In the genomic region with DNA sequence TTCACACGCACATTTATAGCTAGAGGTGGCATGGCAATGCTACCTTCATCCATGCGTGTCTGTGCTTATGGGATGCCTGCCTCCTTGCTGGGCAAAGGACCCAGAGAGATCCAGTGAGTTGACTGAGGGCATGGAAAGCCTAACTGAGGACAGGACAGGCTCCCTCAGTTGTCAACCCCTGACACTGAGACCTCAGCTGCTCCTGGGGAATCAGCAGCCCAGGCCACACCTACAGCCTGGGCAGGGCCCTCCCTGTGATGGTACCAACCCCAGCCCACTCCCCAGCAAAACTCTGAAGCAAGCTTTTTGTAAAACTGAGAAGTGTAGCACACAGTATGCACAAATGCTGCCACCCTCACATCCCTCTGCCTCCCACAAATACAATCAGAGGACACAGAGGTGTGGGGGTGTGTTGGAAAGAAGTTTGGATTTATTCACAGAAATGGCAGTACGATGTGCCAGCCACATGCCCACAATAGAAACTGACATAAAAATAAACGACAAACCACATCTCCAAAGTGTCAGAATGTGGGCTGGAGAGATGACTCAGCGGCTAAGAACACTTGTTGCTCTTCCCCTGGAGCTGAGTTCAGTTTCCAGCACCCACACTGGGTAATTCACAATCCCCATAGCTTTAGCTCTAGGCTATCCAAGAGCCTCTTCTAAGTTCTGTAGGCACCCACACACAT, we compare ENCODE assay signal across 18 mouse cellular contexts.
DNase-seq lines count a peak whose midpoint lies in the region; ATAC-seq and TF ChIP-seq lines count a peak whose summit lies in the region.
"Had no signal": no experiment of that assay in that cellular context is flagged by ENCODE, and none has a peak within 500 bp of the region (broad histone marks: within the 10 kb centered on the region; RNA-seq: fewer than 3 reads in every experiment).

No protein-coding gene starts in this region.

- TF ChIP-seq CTCF in hindbrain, postnatal 0 days (IDR thresholded peaks at IDR 0.05; ENCODE audit: low read depth): no peak

- H3K4me3 ChIP-seq in hindbrain, embryonic 10.5 days: no peak overlapping the region
- H3K4me3 ChIP-seq in hindbrain, postnatal 0 days (ENCODE audit: low read length): no peak overlapping the region
- H3K4me3 ChIP-seq: heart, embryonic 10.5 days; hindbrain, embryonic 12.5 days; limb, embryonic 15.5 days had no signal

- H3K36me3 ChIP-seq in hindbrain, embryonic 10.5 days: no peaks in the 10 kb centered on the region
- no peaks in the 10 kb centered on the region for H3K36me3 ChIP-seq in hindbrain, postnatal 0 days (ENCODE audit: insufficient read depth, low read length)
- H3K36me3 ChIP-seq: G1E; heart, embryonic 10.5 days; hindbrain, embryonic 12.5 days; limb, embryonic 15.5 days had no signal

- no peak overlapping the region for H3K9ac ChIP-seq in hindbrain, postnatal 0 days (replicated peaks; ENCODE audit: low read length)
- H3K9ac ChIP-seq: hindbrain, embryonic 12.5 days; limb, embryonic 15.5 days; lung, embryonic 14.5 days had no signal

- peak overlapping the region; percentile 54 for H3K27ac ChIP-seq in hindbrain, embryonic 10.5 days
- H3K27ac ChIP-seq in hindbrain, postnatal 0 days: no peak overlapping the region
- H3K27ac ChIP-seq: heart, embryonic 10.5 days; hindbrain, embryonic 12.5 days; kidney, postnatal 0 days; limb, embryonic 15.5 days had no signal

- DNase-seq in hindbrain, embryonic 10.5 days (ENCODE audit: low spot score): no peak
- no peak for DNase-seq in hindbrain, postnatal 0 days (ENCODE audit: low spot score)
- DNase-seq in frontal cortex, postnatal 10 days (ENCODE audit: low spot score in 2 of 2): peak; percentile 17 to 29
- peak; percentile 27 to 34 for DNase-seq in layer of hippocampus, postnatal 36 days
- DNase-seq in right cerebral cortex, postnatal 10 days (ENCODE audit: low spot score in 2 of 2): peak; percentile 53 to 73
- DNase-seq in retina, postnatal 1 day: no peak
- DNase-seq in adrenal gland, postnatal 25 days: no peak
- DNase-seq in lung, adult 18-20 months: no peak
- DNase-seq: cerebellum, adult 11-12 months; embryo, embryonic 11 days; lung, embryonic 14.5 days; spleen, adult 18-20 months; thymus, adult 18-20 months had no signal

- H3K4me2 ChIP-seq in hindbrain, postnatal 0 days (ENCODE audit: low read depth, low read length): no peak overlapping the region
- H3K4me2 ChIP-seq: hindbrain, embryonic 12.5 days; limb, embryonic 15.5 days; lung, embryonic 14.5 days had no signal

- H3K9me3 ChIP-seq in hindbrain, embryonic 10.5 days: peaks cover 2% of the 10 kb centered on the region; the same call in 1 of the 2 replicates
- no peaks in the 10 kb centered on the region for H3K9me3 ChIP-seq in hindbrain, postnatal 0 days (ENCODE audit: low read length)
- H3K9me3 ChIP-seq: G1E; heart, embryonic 10.5 days; hindbrain, embryonic 12.5 days; limb, embryonic 15.5 days had no signal

- H3K4me1 ChIP-seq in hindbrain, embryonic 10.5 days (replicated peaks): peaks cover 16% of the 10 kb centered on the region
- no peaks in the 10 kb centered on the region for H3K4me1 ChIP-seq in hindbrain, postnatal 0 days (ENCODE audit: insufficient read depth, low read length)
- H3K4me1 ChIP-seq: heart, embryonic 10.5 days; limb, embryonic 15.5 days had no signal

- no peak for ATAC-seq in hindbrain, postnatal 0 days

- H3K27me3 ChIP-seq in hindbrain, embryonic 10.5 days (ENCODE audit: insufficient read depth, poor library complexity, severe bottlenecking): no peaks in the 10 kb centered on the region
- no peaks in the 10 kb centered on the region for H3K27me3 ChIP-seq in hindbrain, postnatal 0 days (ENCODE audit: insufficient read depth, low read length)
- H3K27me3 ChIP-seq: hindbrain, embryonic 12.5 days; limb, embryonic 15.5 days had no signal

- 88% methylated on average over 5 of the region's 5 CpGs for WGBS in hindbrain, embryonic 10.5 days
- 73% methylated on average over 5 of the region's 5 CpGs for WGBS in hindbrain, postnatal 0 days

Comparison
In these comparisons a context has a peak if more than half of its experiments do, and no peak if none do; other contexts are left out.
1. DNase-seq: peak in frontal cortex, postnatal 10 days (2 of 2), layer of hippocampus, postnatal 36 days (2 of 2) and right cerebral cortex, postnatal 10 days (2 of 2); none in hindbrain, embryonic 10.5 days (single experiment), hindbrain, postnatal 0 days (single experiment), retina, postnatal 1 day (single experiment), adrenal gland, postnatal 25 days (single experiment) and lung, adult 18-20 months (0 of 2).